Mouse (Mus musculus) layer of hippocampus, adult 8-10 months (tissue): ENCODE results near the gene Fyb2. TPM values are rescaled to one million over a fixed set of nuclear protein-coding genes. Genes with fewer than 3 reads are reported as not detected.
A peak's percentile ranks its signal among the peaks of the same experiment; 100 is the strongest.
"Not testable (repeated sequence)": the region's sequence is repeated elsewhere in the genome, so short reads cannot be mapped to it uniquely, and the experiment has no call there.

ENCODE experiments used
- DNase-seq, 2 experiments: peaks; one replicate each; pipeline ENCODE4 v3.0.0; 2022; ENCODE audit warnings: low spot score in 2 of 2
- total RNA-seq, 4 experiments: library from RNA; stranded (reverse); gene quantifications; 2 replicates each; pipeline ENCODE4 v1.2.4; 2022

Gene Fyb2
- total RNA-seq, 4 experiments from 2014 or later: 2.3 to 3.3 (median 2.6) TPM

DNA sequence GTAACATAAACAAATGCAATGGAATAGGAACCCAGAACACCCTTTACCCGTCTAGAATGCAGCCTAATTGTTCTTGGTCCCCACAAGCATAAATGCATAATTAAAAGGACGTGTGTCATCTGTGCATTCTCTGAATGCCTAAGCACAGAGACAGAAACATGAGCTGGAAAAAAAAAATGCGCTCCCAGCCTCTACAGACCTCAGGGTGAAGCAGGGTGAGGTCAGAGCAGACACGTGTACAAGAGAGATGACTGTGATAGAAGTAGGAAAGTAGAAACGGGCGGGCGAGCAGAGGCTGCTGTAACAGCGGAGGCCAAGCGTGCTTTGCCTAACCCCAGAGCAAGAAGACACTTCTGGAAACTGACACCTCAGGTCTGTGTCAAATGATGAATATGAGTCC lies 22.8 kb downstream of the Fyb2 start:
- no peak for DNase-seq

DNA sequence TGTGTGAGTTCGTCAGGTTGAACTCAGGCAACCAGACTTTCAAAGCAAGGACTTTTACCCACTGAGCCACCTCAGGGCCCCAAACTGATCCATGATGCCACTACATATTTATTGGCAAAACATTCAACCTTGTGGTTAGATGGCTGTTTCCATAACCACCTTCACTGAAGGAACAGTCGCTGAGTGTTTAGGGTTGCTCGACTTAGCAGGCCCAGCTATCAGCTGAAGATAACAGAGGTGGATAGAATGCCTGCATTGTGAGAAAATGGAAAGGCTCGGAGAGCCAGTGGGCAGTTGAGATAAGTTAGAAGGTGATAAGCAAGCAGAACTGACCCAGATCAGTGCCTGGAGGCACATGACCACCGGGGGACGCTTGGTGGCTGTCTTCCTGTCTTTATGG lies 26.3 kb downstream of the Fyb2 start:
- no peak for DNase-seq

DNA sequence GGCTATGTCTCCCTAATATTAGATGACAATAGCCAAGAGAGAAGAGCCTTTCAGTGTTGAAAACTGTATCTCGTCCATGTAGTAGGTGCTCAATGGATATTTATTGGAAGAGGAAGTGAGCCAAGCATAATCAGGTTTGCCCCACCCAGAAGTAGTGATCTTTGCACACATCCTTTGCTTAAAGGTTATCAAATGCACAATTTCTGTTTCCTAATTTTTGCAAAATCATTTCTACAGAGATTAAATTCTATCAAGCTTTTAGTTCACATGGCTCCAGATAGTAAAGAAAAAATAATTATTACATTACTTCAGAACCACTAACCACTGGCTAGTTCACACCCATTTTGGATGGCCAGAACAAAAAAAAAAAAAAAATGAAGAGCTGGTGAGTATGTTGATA lies 28.6 kb downstream of the Fyb2 start:
- DNase-seq: no peak

DNA sequence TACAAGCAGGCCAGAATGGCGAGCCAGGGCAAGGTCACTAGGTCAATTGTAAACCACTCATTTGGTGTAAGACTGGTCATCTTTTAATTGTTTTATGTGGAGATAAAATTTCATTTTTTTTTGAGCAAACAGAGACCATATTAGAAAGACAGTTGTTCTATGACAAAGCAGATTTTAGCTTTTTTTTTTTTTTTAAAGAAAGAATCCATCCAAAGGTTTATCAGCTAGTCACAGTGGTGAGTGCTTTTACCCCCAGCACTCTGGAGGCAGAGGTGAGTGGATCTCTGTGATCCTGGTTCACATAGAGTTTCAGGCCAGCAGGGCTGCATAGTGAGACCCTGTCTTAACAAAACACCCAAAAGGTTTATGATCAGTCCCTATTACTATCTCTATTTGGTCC lies 31.2 kb downstream of the Fyb2 start:
- DNase-seq: no peak

DNA sequence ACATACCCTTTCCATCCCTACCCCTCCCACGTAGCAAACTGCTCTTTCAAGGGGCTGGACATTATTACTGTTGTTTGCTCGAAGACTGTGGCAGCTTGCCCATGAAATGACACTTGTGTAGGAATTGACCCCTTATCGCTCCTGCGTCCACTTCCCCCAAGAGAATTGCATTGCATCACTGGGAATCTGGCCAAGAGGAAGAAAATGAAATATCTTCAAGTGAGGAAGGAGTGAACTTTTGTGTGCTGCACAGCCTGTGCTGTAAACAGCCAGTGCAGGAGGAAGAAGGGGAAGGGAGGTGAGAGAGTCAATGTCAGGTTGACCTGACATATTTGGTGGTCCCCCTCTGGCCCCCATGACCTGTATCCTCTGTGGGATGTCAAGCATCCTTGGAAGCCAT lies 35.6 kb downstream of the Fyb2 start:
- DNase-seq: no peak

DNA sequence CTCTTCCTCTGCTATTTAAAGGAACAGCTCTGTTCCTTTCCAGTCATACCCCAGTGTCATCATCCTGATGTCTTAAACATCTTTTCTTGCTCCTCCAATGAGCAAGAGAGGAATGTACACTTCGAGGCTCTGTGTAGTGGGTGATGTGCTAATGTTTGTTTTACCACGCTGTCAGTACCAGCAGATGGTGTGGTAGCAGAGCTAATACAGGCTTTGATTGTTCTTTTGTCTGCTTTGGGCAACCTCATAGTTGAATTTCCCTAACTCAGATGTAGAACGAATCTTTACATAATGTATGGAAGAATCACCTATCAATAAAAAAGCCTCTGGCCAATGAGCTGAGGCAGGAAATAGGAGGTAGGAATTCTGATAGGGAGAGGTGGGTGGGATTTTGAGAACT lies 36.0 kb downstream of the Fyb2 start:
- no peak for DNase-seq

DNA sequence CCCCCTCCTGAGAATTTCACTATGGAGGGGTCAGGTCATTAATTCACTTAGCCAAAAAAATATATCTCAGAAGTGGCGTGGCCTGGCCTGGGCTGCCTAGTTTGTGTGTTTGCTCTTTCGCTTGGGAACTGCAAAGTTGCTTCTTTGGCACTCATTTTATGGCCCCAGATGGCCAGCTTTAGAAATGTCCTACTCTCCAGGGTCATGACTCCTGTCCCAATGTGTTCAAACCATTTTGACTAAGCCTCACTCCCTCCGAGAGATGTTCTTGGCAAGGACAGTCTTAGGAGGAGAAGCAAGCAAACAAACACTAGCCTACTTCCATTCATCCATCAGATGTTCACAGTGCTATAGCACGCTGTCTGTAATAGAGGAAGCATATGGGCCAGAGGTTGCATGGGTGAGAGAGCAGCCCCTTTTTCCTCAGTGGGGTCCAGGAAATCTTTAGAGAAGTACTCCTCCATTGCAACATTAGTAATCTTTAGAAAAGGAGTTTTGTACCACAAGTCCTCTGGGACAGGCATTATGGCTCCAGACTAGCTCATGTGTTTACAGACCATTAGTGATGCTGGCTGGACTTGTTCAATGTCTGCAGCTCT lies 38.1 kb downstream of the Fyb2 start:
- no peak for DNase-seq

DNA sequence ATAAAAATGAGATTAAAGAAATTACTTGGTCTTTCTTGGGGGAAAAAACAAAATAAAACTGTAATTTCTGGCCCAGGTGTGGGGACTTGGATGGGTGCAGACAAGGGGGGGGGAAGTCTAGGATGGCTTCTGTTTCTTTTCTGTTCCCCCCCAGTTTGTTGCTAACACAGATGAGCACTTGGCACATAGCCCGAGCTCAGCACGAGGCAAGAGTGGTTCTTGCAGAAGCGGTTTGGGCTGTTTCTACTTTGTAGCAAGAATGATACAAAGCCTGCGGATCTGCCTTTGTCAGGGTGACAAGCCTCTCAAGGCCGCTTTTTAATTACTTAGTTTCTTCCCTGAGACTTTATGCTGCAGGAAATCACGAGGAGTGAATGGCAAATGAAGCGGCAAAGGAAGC lies 43.4 kb downstream of the Fyb2 start:
- DNase-seq: no peak

DNA sequence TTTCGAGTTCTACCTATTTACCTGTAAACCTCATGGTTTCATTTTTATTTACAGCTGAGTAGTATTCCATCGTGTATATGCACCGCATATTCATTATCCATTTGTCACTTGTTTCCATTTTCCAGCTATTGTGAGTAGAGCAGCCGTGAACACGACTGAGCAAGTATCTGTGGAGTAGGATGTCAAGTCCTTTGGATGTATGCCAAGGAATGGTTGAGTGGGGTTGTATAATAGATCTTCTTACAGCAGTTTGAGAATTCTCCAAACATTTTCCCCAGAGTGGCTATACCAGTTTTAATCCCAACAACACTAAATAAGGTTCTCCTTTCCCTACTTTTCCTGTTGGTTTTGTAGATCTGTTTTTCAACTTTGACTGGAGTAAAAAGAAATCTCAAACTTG lies 48.2 kb downstream of the Fyb2 start:
- no peak for DNase-seq

DNA sequence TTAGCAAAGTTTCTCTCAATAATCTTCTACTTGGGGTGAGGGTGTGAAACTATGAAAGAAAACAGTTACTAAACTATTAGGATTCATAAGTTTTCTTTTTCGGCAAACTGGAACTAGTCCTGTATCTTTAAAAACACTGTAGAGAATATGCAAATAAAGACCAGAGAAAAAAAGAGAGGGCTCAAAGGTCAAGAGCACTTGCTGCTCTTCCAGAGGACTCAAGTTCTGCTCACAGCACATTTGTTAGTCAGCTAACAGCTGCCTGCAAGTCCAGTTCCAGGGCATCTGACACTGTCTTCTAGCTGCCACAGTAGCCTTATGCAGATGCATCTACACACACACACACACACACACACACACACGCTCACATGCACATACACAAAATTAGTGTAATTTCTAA lies 59.4 kb downstream of the Fyb2 start:
- no peak for DNase-seq

DNA sequence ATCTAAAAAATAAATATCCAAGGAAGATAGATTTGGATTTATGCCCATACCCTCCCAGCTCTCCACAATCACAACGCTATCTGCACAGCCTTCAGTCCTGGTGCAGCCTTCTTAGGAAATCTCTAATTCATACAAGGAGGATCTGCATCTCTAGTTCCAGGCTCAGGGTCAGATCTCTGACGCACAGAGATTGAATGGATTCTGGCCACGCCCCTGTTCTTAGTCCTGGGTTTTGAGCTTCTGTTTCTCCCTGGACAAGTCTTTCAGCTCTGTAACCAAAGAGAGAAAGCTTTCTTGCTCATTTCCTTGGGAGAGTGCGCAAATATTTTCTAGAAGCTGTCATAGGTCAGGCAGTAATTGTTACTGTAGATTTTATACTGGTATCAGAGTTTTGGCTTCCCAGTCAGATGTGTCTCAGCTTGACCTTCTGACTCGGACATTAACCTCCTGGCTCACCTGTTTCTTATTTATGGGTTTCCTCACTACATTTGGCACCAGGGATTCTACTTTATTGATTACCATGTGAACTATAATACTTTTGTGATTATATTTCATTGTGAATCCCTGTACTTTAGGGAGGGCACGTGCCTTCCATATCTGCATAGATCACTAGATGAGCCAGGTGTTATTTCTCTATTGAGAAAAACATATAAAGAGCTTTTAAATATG lies 62.0 kb downstream of the Fyb2 start:
- DNase-seq: no peak

DNA sequence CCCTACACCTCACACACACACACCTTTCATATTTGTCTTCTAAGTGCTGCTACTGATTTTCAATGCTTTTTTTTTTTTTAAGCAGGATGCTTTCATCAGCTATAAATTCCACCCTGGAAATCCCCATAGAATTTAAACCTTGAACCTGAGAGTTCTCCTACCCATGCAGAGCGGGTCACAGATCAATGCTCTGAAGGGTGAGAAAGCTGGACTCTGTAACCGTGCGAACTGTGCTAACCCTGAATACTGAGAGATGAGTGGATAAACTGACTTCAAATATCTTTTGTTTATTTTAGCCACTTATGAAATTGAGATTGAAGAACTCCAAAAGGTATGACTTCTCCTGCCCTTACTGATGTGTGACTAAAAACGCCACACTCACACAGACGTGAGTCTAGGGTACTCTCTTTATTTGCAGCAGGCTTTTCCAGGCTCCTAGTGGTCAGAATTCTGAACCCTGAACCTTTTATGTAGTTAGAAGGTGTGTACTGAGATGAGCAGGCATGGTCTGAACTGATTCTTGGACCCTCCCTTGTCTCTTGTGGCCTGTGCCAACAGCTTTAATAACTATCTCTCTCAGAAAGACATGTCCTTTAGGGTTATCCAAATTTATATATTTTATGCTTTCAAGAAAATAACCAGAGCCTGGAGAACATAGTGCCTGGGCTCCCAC lies 72.8 kb downstream of the Fyb2 start:
- DNase-seq: no peak

DNA sequence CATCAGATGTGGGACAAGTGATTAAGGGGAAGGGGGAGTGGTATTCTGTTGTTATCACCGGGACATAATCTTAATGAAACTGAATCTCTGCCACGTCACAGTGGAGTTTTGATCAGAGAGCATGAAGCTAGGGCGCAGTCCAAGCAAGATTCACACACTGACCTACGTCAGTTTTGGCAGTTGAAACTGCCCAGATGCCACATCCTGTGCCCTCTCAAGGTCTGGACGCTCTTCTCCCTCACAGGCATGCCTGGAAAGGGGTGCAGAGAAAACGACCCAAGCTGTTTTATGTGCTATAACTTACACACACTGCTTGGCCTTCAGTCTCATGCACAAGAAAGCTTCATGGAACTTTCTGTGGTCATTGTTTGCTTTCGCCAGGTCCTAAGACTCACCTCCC lies 74.4 kb downstream of the Fyb2 start:
- no peak for DNase-seq

DNA sequence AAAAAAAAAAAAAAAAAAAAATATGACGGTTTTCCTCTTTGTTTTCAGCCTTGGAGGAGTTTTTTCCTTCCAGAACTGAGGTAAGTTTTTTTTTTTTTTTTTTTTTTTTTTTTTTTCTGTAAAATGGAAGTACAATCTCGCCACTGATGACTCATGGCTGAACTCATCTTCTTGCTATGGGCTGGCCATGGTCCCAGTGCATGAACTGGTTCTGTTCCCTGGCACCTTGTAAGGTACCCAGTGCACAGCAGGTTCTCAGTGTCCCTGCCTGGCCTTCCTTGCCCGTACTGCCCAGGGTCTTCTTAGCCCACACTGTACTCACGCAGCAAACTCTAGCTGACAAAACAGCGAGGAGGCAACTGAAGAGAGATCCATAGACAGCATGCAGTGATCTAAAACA lies 74.8 kb downstream of the Fyb2 start:
- DNase-seq: no peak

DNA sequence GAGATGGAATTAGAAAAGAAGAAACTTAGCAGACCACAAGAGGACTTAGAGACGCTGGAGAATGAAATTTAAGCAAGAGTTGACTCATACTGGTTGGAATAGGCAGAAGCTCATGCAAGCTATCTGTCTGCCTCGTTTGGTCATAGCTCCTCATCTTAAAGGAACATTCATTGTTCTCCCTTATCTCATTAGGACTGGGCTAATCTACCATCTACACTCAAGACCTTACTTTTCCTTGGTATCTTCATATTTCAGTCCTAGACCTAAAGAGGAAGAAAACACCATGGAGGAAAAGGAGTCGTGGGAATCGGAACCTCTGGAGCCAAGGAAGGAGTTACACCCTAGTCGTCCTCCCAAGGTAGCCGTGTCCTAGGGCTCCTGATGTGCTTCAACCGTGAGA lies 75.5 kb downstream of the Fyb2 start:
- DNase-seq: no peak

DNA sequence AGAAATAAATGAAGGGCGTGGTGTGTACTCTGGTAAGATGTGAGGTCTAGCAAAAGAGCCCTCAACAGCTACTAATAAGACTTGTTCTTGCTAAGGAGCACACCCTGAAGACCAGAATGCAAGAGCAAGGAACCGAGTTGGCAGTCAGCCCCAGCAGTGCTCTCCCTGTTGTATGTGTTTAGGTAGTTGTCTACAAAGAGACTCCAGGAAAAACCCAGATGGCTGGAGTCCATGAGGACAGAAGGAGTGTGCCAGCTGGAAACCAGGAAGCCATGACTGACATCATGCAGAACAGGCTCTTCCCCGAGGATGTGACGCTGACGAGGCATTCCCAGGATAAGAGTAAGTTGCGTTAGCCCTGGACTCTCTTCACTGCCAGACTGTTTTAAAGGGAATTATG lies 76.8 kb downstream of the Fyb2 start:
- DNase-seq: peak; percentile 42 to 64

DNA sequence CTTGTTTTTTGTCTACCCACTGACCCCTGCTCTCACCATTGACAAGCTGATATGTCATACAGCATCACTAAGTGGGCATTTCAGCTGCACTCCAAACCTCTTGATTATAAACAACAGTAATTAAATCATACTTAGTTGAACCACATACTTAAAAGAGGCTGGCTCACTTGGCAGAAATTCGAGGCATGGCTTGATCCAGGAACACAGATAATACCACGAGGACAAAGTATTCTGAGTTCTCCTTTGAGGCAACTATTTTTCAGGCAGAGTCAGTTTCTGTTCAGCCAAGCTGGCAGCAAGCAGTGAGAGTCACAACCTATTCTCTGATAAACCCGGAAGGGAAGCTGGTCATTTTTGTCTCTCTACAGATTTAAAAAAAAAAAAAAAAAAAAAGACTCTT lies 77.4 kb downstream of the Fyb2 start:
- no peak for DNase-seq

DNA sequence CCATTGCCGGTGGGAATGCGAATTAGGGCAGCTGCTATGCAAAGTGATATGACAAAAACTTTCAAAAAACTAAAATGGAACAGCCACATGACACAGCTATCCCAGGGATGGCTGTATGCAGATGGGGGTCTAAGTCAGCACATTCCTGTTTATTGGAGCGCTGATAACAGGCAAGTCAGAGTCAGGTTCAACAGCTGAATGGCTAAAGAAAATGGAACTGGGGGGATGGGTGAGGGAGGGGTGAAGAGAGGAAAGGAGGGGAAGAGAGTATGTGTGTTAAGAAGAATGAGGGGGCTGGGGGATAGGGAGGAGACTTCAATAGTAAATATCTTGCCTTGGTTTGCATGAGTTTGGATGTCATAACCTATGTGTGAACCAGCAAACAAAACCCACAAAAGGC lies 79.0 kb downstream of the Fyb2 start:
- no peak for DNase-seq

DNA sequence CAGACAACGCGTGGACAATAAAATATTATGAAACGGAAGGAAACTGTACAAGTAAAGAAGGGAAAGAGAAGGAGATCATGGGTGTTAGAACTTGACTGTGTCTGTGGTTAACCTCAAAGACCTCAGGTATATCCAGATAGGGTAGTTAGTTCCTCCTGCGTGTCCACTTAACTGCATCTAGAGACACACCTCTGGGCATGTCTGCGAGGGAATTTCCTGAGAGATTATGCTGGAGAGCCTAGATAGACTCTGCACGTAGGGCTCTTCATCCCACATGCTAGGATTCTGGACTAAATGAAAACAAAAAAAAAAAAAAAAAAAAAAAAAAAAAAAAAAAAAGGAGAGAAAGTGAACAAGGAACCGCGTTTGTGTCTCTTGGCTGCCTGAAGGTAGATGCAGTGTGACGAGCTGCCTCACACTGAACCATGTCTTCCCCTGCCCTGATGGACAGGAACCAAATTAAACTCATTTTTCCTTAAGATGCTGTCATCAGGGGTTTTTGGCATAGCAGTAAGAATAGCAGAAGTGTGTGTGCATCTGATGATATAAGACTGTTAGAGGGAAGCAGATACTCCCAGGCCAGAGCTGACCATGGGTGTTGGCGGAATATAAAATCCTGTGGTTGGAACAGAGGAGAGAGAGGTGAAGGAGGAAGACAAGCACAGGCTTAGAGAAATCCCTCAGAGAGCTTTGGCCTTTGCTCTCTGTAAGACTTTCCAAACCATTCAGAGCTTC lies 80.1 kb downstream of the Fyb2 start:
- DNase-seq: no peak

DNA sequence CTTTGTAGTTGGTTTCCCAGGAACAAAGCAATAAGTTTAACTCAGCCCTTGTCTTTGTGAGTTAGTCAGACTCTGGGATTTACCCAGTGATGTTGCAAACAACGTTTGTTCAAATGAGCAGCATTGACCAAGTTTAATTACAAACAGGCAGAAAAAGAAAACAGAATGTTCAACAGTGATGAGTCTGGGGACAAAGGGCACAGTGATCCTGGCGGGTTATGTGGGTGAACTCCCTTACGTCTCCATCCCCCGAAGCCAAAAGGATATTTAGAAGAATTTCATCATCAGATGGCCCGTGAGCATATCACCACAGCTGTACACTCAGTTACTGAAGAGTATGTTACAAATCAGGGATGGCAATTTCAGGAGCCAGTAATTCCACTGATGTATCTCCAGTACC lies 86.4 kb downstream of the Fyb2 start:
- no peak for DNase-seq

DNA sequence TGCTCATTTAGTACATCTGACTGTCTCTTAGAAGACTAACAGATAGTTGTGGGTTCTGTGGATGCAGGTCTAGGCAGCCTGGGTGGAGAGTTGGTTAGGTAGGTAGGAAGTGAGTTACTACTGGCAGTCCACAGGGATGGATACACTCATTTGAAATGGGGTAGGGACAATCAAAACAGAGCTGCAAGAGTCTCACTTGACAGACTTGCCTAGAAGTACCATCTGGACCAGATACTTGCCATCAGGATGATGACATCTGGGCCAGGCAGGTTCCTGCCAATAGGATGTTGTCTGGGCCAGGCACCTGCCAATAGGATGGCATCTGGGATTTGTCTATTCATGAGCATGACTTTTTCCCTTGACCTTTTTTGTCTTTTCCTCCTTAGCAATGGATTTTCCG lies 88.5 kb downstream of the Fyb2 start:
- no peak for DNase-seq

DNA sequence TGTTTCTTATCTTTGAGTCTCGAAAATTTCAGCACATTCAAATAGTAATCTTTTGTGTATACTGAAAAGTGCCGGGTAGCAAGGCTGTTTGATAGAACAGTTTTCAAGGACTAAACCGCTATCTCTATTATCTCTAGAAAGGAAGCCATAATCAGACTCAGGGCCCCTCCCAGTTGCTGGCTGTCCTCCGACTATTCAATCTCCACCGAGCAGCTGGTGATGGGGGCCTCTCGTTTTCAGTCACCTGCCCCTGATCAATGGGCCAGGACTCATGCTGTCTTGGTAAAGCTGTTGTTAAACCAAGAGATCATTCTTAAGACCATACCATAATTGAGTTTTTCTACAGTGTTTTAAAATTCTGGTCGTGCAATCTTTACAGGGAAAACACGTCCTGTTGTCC lies 90.9 kb downstream of the Fyb2 start:
- no peak for DNase-seq

DNA sequence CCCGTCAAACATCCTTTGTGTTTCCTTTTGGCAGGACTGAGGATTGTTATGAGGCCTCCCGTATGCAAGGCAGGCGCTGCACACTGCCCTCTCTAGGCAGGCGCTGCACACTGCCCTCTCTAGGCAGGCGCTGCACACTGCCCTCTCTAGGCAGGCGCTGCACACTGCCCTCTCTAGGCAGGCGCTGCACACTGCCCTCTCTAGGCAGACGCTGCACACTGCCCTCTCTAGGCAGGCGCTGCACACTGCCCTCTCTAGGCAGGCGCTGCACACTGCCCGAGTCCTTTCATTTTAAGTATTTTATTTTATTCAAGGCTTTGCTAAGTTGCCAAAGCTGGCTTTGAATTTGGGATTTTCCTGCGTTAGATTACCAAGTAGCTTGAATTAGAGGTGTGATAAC lies 91.4 kb downstream of the Fyb2 start:
- not testable (repeated sequence) for DNase-seq
